Mouse (Mus musculus) heart, embryonic 16.5 days (tissue): Measurements from ENCODE around the gene Gm49321. TPM values are rescaled to one million over a fixed set of nuclear protein-coding genes. Genes with fewer than 3 reads are reported as not detected.

Experiments used
- ATAC-seq: fragments of 200-750 bp; cut with Nextera tagmentation; replicated peaks from 2 replicates; pipeline ENCODE4 v1.8.0; 2017; ENCODE audit warnings: moderate number of reproducible peaks; ENCODE audit not compliant: insufficient read depth, low FRiP score; ENCODE audit errors: extremely low read depth
- H3K27ac ChIP-seq: fragments of 300-500 bp; sonication (generic); 2 replicates; pipeline ENCODE4 v1.5.1; 2014; ENCODE audit warnings: mild to moderate bottlenecking, low read length, control low read depth, moderate library complexity
- H3K27me3 ChIP-seq: fragments of 300-500 bp; sonication (generic); 2 replicates; pipeline ENCODE4 v1.6.1; 2014; ENCODE audit warnings: low read length, mixed read lengths; ENCODE audit not compliant: control insufficient read depth, insufficient read depth
- H3K36me3 ChIP-seq: fragments of 300-500 bp; sonication (generic); 2 replicates; pipeline ENCODE4 v1.6.1; 2014; ENCODE audit not compliant: control insufficient read depth, insufficient read depth
- H3K4me1 ChIP-seq: fragments of 300-500 bp; sonication (generic); 2 replicates; pipeline ENCODE4 v1.6.1; 2014; ENCODE audit warnings: low read length, mixed read lengths; ENCODE audit not compliant: control insufficient read depth, insufficient read depth
- H3K4me2 ChIP-seq: fragments of 300-500 bp; sonication (generic); 2 replicates; pipeline ENCODE4 v1.6.1; 2014; ENCODE audit warnings: low read depth, mild to moderate bottlenecking, control low read depth, low read length
- H3K4me3 ChIP-seq: fragments of 300-500 bp; sonication (generic); 2 replicates; pipeline ENCODE4 v1.5.1; 2014; ENCODE audit warnings: mild to moderate bottlenecking, control low read depth, low read length
- H3K9ac ChIP-seq: fragments of 300-500 bp; sonication (generic); 2 replicates; pipeline ENCODE4 v1.6.1; 2014; ENCODE audit warnings: low read length, control low read depth
- H3K9me3 ChIP-seq: fragments of 300-500 bp; sonication (generic); replicated peaks from 2 replicates; pipeline ENCODE4 v1.6.1; 2016; ENCODE audit warnings: low read length; ENCODE audit not compliant: control insufficient read depth
- WGBS: fragments of 180-500 bp; shearing (Covaris S2); extraction: QIAGEN DNeasy Blood & Tissue Kit; methylation state at CpG from one replicate; pipeline ENCODE4 v1.1.7; 2014; 5-methylcytosine and 5-hydroxymethylcytosine counted together
- polyA plus RNA-seq: library from polyadenylated mRNA; unstranded; fragments of >200 nt; fragmentation: Nextera tagmentation; extraction: Ambion mirVana; gene quantifications from 2 replicates; pipeline ENCODE4 v1.2.1, GENCODE M21; 2015

Gene Gm49321
- polyA plus RNA-seq, 1 experiment from 2014 or later, result 10.1 TPM

DNA sequence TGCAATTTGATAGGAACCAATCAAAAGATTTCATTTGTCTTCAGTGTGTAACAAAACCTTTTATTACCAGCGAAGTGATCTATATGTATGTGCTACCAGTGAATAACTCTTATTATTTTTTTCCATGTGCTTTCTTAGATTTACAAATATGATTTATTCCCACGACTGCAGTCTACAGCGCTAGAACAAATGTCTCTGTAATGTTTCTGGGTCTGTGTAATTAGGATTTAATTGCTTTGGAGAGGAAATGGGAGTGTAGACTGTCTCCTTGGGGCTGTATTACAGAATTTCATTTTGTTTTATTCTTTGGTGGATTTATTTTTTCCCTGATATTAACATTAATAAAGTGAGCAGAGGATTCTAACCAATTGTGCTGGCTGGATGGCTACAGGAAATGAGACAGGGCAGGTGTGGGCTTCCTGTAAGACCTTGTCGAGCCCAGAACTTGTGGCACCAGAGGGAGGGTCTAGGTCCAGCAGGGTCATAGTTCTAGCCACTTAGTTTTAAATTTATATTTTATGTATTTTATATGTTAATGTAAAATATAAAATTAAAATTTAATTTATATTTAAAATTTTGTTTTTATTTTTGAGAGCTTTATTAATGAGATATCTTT, 51.0 kb downstream of the Gm49321 start:
- ATAC-seq, result no peak
- no peak overlapping the region for H3K4me3 ChIP-seq
- WGBS, result 85% methylated on average over 4 of the region's 4 CpGs
- H3K9me3 ChIP-seq, result no peaks in the 10 kb centered on the region
- H3K36me3 ChIP-seq, result peaks cover 15% of the 10 kb centered on the region
- no peak overlapping the region for H3K27ac ChIP-seq
- no peak overlapping the region for H3K9ac ChIP-seq
- no peaks in the 10 kb centered on the region for H3K4me1 ChIP-seq
- no peak overlapping the region for H3K4me2 ChIP-seq
- no peaks in the 10 kb centered on the region for H3K27me3 ChIP-seq

DNA sequence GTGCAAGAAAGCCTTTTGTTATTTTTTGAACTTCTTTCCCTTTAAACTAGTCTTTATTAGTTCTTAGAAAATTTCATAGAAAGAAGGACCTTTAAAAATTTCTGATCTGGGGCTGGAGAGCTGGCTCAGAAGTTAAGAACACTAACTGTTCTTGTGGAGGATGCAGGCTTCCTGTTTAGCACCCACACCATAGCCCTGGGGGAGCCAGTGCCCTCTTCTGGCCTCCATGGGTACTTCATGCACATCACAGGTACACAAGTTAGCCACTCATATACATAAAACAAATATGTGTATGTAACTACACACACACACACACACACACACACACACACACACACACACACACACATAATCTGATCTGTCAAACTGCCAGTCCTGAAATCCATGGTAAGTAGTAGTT, 52.1 kb downstream of the Gm49321 start:
- Histone ChIP-seq H3K4me3 (no peak overlapping the region), H3K9ac (no peak overlapping the region), H3K27ac (no peak overlapping the region), H3K36me3 (peaks cover 10% of the 10 kb centered on the region; the same call in 1 of the 2 replicates), H3K9me3 (no peaks in the 10 kb centered on the region), H3K4me2 (no peak overlapping the region), H3K27me3 (no peaks in the 10 kb centered on the region; the same call in 1 of the 2 replicates), H3K4me1 (no peaks in the 10 kb centered on the region)
- ATAC-seq, result no peak

DNA sequence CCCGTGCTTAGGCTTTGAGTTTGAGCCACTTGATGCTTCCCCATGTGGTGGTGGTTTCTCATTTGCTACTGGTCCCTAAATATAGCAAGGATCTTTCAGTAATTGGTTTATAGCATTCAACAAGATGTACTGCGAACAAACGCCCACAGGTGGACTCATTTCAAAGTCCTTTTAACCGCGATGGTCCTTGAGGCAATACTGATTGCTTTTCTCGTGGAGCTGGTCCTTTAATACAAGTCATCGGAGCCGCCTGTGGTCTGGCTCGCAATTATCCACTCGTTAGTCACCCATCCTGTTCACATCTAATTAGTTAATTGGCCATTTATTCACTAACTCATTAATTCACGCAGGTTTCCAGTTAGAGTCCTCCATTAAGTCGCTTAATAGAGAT, 59.4 kb downstream of the Gm49321 start:
- no peak for ATAC-seq
- H3K27ac ChIP-seq, result no peak overlapping the region
- no peaks in the 10 kb centered on the region for H3K36me3 ChIP-seq
- 0 out of 2 replicates have a peak, but pooled peaks cover 2% of the 10 kb centered on the region for H3K4me1 ChIP-seq
- no peaks in the 10 kb centered on the region for H3K9me3 ChIP-seq
- WGBS, result 64% methylated on average over 12 of the region's 12 CpGs
- peak overlapping the region; percentile 95; the same call in 1 of the 2 replicates for H3K4me2 ChIP-seq
- peak overlapping the region; percentile 61; the same call in 1 of the 2 replicates for H3K4me3 ChIP-seq
- H3K9ac ChIP-seq, result no peak overlapping the region
- peaks cover 28% of the 10 kb centered on the region for H3K27me3 ChIP-seq

DNA sequence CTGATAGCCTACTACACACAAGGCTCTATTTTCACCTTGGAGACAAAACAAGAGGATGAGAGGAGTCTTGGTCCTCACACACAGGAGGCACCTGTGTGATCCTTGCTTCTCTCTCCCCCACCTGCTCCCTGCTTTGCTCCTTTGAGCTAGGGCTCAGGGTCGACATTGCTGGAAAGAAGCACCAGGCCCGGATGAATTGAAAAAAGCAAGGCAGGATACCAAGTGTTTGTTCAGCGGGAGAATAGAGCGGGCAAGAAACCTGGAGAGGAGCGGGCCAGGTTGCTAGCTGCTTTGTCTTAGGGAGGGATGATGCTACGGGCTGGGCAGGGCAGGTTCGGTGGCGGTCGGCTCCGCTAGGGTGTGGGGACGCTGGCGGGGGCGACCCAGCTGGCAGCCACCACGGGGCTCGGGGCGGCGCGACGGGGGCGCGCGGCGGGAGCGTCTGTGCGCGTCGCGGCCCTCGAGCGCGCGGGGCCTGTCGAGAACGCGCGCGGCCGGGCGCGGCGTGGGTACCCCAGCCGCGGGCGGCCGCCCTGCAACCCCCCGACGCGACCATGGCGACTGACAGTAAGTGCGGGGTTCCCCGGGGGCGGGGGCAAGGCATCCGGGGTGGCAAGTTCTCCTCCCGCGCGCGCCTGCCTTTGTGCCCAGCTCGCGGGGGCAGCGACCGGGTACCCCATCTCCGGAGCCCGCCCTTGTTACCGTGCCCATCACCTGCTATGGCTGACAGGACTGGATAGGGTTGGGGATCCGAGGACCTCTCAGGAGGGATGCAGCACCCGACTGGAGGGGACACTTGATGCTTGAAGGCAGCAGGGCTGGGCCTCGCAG, 60.1 kb downstream of the Gm49321 start, which contains the start of gene Syt16:
Syt16 (plus strand) TSS at position 365 of the 831 bp plus-strand sequence.
- peak within 1 kb of the TSS; percentile 95 for H3K4me2 ChIP-seq
- H3K9ac ChIP-seq, result peak within 1 kb of the TSS; percentile 67
- H3K27me3 ChIP-seq, result peaks cover 28% of the 10 kb centered on the region
- H3K4me1 ChIP-seq, result 0 out of 2 replicates have a peak, but pooled peaks cover 2% of the 10 kb centered on the region
- no peaks in the 10 kb centered on the region for H3K36me3 ChIP-seq
- no peaks in the 10 kb centered on the region for H3K9me3 ChIP-seq
- H3K4me3 ChIP-seq, result peak within 1 kb of the TSS; percentile 61
- no peak for ATAC-seq
- H3K27ac ChIP-seq, result no peak within 1 kb of the TSS
- 1% methylated on average over 53 of the region's 67 CpGs for WGBS

DNA sequence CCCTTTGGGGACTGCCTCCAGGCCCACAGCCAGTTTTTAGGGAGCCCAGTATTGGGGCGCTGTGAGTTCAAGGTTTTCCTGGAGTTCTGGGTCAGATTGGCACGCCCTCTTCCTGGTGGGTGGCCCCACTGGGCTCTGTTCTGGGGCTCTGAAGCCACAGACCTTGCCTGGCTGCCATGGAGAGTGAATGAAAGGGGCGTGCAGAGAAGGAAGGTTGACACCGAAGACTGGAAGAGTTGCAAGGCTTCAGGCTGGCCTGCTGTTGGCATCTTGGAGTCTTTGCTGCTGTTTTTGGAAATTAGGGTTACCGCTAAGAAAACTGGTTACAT, 60.6 kb downstream of the Gm49321 start:
- 55% methylated on average over 5 of the region's 5 CpGs for WGBS
- peak overlapping the region; percentile 61 for H3K4me3 ChIP-seq
- 0 out of 2 replicates have a peak, but pooled peaks cover 2% of the 10 kb centered on the region for H3K4me1 ChIP-seq
- peak overlapping the region; percentile 95 for H3K4me2 ChIP-seq
- H3K27me3 ChIP-seq, result peaks cover 28% of the 10 kb centered on the region
- H3K9ac ChIP-seq, result no peak overlapping the region
- H3K27ac ChIP-seq, result no peak overlapping the region
- no peaks in the 10 kb centered on the region for H3K9me3 ChIP-seq
- ATAC-seq, result no peak
- no peaks in the 10 kb centered on the region for H3K36me3 ChIP-seq

DNA sequence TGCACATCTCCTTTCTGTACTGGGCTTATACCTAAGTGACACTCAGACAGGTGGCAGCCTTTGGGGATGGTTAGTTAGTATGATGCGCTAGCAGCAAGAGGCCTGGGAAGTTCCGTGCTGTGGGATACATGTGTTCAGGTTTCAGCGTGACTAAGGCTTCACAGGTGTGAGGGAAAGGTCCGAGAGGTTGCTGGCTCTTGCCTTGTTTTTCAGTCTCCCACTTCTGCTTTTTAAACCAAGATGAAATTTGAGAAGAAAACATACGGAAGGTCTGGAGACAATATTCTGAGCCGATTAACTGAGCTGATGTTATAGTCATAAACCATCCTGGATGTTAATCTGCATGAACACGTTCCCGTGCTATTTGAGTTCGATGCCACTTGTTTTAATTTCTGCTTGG, 65.0 kb downstream of the Gm49321 start:
- no peak for ATAC-seq
- 78% methylated on average over 9 of the region's 9 CpGs for WGBS
- Histone ChIP-seq H3K4me1 (0 out of 2 replicates have a peak, but pooled peaks cover 2% of the 10 kb centered on the region), H3K9me3 (no peaks in the 10 kb centered on the region), H3K27me3 (peaks cover 14% of the 10 kb centered on the region), H3K4me3 (no peak overlapping the region), H3K27ac (no peak overlapping the region), H3K36me3 (no peaks in the 10 kb centered on the region), H3K4me2 (no peak overlapping the region), H3K9ac (no peak overlapping the region)

DNA sequence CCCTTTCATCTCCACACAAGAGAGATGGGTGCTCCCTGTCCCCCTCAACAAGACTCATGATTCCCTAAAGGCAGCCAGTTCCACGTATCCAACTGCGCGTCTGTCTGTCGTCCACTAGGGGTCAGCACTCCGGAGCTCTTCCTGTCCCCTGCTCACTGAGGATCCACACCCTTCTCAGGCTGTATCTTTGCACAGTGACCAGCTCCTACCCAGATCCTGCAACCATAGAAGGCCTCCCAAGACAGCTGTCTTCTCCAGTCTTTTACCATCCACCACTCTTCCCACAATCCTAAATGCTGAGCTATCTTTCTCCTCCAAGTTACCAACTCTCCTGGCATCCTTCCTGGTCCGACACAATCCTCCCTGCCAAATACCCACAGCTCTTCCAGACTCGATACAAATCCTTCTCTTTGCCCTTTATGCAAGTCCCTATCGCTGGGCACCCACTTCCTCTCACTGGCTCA, 72.0 kb downstream of the Gm49321 start:
- Histone ChIP-seq H3K4me1 (no peaks in the 10 kb centered on the region), H3K9ac (no peak overlapping the region), H3K4me3 (no peak overlapping the region), H3K9me3 (no peaks in the 10 kb centered on the region), H3K27ac (no peak overlapping the region), H3K27me3 (no peaks in the 10 kb centered on the region), H3K36me3 (no peaks in the 10 kb centered on the region), H3K4me2 (no peak overlapping the region)
- WGBS, result 20% methylated on average over 8 of the region's 8 CpGs
- ATAC-seq, result no peak; the same call in 1 of the 2 replicates

DNA sequence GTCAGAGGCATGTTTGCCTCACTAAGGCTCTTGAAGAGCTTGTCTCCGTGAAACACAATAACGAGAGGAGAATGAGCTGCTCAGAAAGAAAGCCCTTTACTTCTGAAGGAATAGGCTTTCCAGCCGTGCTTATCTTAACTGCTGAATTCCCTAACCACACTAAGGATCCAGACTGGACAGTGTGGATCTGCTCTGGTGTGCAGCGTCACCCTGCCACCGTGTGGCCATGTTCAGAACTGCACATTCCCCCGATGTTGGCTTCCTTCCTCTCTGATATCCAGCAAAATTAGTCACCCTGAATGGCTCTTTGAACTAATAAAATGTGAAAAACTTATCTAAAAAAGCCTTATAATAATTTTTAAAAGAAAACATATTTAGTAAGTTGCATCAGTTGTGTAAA, 76.3 kb downstream of the Gm49321 start:
- Histone ChIP-seq H3K36me3 (no peaks in the 10 kb centered on the region), H3K4me1 (peaks cover 3% of the 10 kb centered on the region; the same call in 1 of the 2 replicates), H3K4me2 (peak overlapping the region; percentile 74), H3K27me3 (no peaks in the 10 kb centered on the region), H3K9me3 (no peaks in the 10 kb centered on the region), H3K4me3 (peak overlapping the region; percentile 41), H3K9ac (peak overlapping the region; percentile 47; the same call in 1 of the 2 replicates), H3K27ac (no peak overlapping the region)
- WGBS, result 1% methylated on average over 6 of the region's 6 CpGs
- ATAC-seq, result peak; percentile 60; the same call in 1 of the 2 replicates

DNA sequence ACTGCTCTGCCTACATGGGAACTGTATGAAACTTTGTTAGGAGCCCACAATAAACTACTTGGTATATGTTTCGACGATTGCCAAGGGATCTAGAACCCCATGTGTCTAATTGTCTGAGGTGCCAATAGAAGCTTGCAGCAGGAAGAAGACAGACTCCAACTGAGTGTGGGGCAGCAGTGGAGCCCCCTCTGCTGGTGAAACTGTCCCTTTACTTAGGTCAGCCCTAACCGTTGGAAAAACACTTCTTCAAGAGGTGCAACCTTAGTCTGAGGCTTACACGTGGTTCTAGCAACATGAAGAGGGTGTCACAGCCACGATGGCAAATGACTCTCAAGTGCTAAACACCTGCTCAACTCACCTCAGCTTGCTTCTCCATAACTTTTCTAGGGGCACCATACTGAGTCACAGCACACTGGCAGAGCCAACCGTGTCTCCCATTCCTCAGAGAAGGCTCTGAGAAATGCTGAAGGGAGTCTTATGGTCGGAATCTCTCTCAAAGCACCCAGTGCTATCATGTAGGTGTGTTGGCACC, 77.4 kb downstream of the Gm49321 start:
- Histone ChIP-seq H3K4me1 (peaks cover 3% of the 10 kb centered on the region; the same call in 1 of the 2 replicates), H3K4me3 (no peak overlapping the region), H3K27me3 (no peaks in the 10 kb centered on the region), H3K36me3 (no peaks in the 10 kb centered on the region), H3K27ac (no peak overlapping the region), H3K4me2 (no peak overlapping the region), H3K9me3 (no peaks in the 10 kb centered on the region), H3K9ac (no peak overlapping the region)
- 54% methylated on average over 7 of the region's 7 CpGs for WGBS
- ATAC-seq, result no peak
